Mouse (Mus musculus): ENCODE results near the gene Synpo2l. TPM values are rescaled to one million over a fixed set of nuclear protein-coding genes. Genes with fewer than 3 reads are reported as not detected.

Gene Synpo2l
- polyA plus RNA-seq, 1 experiment from 2014 or later = 0.26 TPM

DNA sequence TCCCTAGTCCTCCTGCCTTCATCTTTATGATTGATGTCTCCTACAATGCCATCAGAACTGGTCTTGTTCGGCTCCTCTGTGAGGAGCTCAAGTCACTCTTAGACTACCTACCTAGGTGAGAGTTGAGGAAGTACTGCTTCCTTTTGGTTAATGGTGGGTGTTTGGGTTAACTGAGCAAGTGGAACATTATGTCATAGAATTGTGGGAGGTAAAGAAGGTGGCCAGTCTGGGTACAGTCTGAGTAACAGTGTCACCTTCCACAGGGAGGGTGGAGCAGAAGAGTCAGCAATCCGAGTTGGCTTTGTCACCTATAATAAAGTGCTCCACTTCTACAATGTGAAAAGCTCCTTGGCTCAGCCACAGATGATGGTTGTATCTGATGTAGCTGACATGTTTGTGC lies 20.9 kb upstream of the Synpo2l start:
- H3K4me3 ChIP-seq (ENCODE audit: low read length) = no peak overlapping the region
- H3K9me3 ChIP-seq (ENCODE audit: control insufficient read depth, low read length) = no peaks in the 10 kb centered on the region
- H3K9ac ChIP-seq (ENCODE audit: low read depth, low read length) = no peak overlapping the region
- WGBS = 80% methylated on average over 2 of the region's 2 CpGs
- no peaks in the 10 kb centered on the region for H3K27me3 ChIP-seq (ENCODE audit: control insufficient read depth, insufficient read depth, low read length)
- H3K27ac ChIP-seq (ENCODE audit: low read depth, low read length) = no peak overlapping the region
- H3K36me3 ChIP-seq (ENCODE audit: control insufficient read depth, insufficient read depth, low read length) = peaks cover 99% of the 10 kb centered on the region
- H3K4me1 ChIP-seq (ENCODE audit: control insufficient read depth, insufficient read depth, low read length) = peaks cover 1% of the 10 kb centered on the region; the same call in 1 of the 2 replicates
- no peak for ATAC-seq (ENCODE audit: low FRiP score, low TSS enrichment)
- no peak overlapping the region for H3K4me2 ChIP-seq (replicated peaks; ENCODE audit: low read depth, low read length)

DNA sequence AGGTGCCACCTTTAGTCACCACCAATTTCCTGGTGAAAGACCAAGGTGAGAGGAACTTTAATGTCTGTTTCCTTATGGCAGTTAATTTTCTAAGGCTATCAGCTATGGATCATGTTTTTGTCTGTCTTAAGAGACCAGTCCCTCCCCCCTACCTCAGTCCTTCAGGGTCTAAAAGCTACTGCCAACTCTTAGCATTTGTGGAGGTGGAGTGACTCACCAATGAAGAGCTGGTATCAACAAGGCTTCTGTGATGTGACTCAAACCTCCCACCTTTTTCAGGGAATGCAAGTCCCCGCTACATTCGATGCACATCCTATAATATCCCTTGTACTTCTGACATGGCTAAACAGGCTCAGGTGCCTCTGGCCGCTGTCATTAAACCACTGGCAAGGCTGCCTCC lies 18.4 kb upstream of the Synpo2l start:
- ATAC-seq (ENCODE audit: low FRiP score, low TSS enrichment) = no peak
- Histone ChIP-seq H3K9me3 (ENCODE audit: control insufficient read depth, low read length) (no peaks in the 10 kb centered on the region), H3K27me3 (ENCODE audit: control insufficient read depth, insufficient read depth, low read length) (no peaks in the 10 kb centered on the region), H3K4me1 (ENCODE audit: control insufficient read depth, insufficient read depth, low read length) (no peaks in the 10 kb centered on the region), H3K9ac (ENCODE audit: low read depth, low read length) (no peak overlapping the region), H3K4me2 (replicated peaks; ENCODE audit: low read depth, low read length) (no peak overlapping the region), H3K4me3 (ENCODE audit: low read length) (no peak overlapping the region), H3K27ac (ENCODE audit: low read depth, low read length) (no peak overlapping the region), H3K36me3 (ENCODE audit: control insufficient read depth, insufficient read depth, low read length) (peaks cover 99% of the 10 kb centered on the region)
- 97% methylated on average over 3 of the region's 3 CpGs for WGBS

DNA sequence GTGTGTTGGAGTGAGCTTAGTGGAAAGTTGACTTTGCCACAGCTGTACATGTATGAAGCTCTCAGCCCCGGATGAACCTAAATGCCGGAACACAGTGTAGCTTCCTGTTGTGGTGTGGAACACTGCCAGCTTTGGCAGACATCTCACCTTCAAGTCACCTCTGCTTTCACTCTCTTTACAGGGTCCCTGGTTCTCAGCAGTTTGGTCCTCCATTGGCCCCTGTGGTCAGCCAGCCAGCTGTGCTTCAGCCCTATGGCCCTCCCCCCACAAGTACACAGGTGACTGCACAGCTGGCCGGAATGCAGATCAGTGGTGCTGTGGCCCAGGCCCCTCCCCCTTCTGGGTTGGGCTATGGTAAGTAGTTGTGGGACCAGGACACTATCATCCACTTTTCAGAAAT lies 14.3 kb upstream of the Synpo2l start:
- WGBS = 70% methylated on average over 3 of the region's 3 CpGs
- no peaks in the 10 kb centered on the region for H3K9me3 ChIP-seq (ENCODE audit: control insufficient read depth, low read length)
- no peak overlapping the region for H3K4me2 ChIP-seq (replicated peaks; ENCODE audit: low read depth, low read length)
- no peak overlapping the region for H3K27ac ChIP-seq (ENCODE audit: low read depth, low read length)
- no peaks in the 10 kb centered on the region for H3K4me1 ChIP-seq (ENCODE audit: control insufficient read depth, insufficient read depth, low read length)
- H3K4me3 ChIP-seq (ENCODE audit: low read length) = no peak overlapping the region
- H3K36me3 ChIP-seq (ENCODE audit: control insufficient read depth, insufficient read depth, low read length) = peaks cover 98% of the 10 kb centered on the region
- ATAC-seq (ENCODE audit: low FRiP score, low TSS enrichment) = no peak
- no peak overlapping the region for H3K9ac ChIP-seq (ENCODE audit: low read depth, low read length)
- H3K27me3 ChIP-seq (ENCODE audit: control insufficient read depth, insufficient read depth, low read length) = no peaks in the 10 kb centered on the region

DNA sequence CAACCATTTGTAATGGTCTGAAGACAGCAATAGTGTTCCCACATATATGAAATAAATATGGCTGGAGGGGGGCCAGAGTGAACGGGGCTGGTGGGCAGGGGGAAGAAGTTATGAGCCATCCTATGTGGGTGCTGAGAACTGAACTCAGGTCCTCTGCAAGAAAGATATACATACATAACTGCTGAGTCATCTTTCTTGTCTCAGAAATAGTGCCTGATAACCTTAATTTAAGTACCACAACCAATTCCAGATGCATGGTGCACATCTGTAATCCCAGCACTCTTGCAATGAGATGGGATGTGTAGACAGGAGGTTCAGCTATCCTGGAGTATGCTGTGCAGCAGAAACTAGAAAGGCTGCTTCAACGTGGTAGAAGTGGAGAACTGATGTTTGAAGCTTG lies 13.6 kb upstream of the Synpo2l start:
- no peak for ATAC-seq (ENCODE audit: low FRiP score, low TSS enrichment)
- no peaks in the 10 kb centered on the region for H3K9me3 ChIP-seq (ENCODE audit: control insufficient read depth, low read length)
- peaks cover 94% of the 10 kb centered on the region for H3K36me3 ChIP-seq (ENCODE audit: control insufficient read depth, insufficient read depth, low read length)
- H3K4me2 ChIP-seq (replicated peaks; ENCODE audit: low read depth, low read length) = no peak overlapping the region
- no peak overlapping the region for H3K27ac ChIP-seq (ENCODE audit: low read depth, low read length)
- WGBS = 93% methylated on average over 2 of the region's 2 CpGs
- H3K4me3 ChIP-seq (ENCODE audit: low read length) = no peak overlapping the region
- no peak overlapping the region for H3K9ac ChIP-seq (ENCODE audit: low read depth, low read length)
- H3K4me1 ChIP-seq (ENCODE audit: control insufficient read depth, insufficient read depth, low read length) = no peaks in the 10 kb centered on the region
- H3K27me3 ChIP-seq (ENCODE audit: control insufficient read depth, insufficient read depth, low read length) = no peaks in the 10 kb centered on the region

DNA sequence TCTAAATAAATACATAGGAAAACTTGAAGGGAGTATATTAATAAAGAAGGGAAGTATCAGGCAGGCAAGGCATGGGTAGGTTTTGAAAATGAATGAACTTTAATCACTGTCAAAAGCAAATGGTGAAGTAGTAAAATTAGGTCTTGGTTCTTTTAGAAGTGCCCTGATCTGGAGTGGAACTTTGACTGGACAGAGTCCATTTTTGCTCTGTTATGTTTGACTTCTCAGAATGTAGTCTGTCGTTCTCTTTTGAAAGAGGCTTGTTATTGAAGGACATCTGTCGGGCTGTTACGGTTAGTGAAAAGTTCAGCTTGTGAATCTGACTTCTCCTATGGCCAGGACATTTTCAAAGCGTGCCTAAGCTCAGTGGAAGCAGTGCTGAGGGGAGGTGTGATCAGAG lies 9.8 kb upstream of the Synpo2l start:
- Histone ChIP-seq H3K27me3 (ENCODE audit: control insufficient read depth, insufficient read depth, low read length) (no peaks in the 10 kb centered on the region), H3K9me3 (ENCODE audit: control insufficient read depth, low read length) (no peaks in the 10 kb centered on the region), H3K4me2 (replicated peaks; ENCODE audit: low read depth, low read length) (no peak overlapping the region), H3K27ac (ENCODE audit: low read depth, low read length) (no peak overlapping the region), H3K4me1 (ENCODE audit: control insufficient read depth, insufficient read depth, low read length) (peaks cover 8% of the 10 kb centered on the region; the same call in 1 of the 2 replicates), H3K36me3 (ENCODE audit: control insufficient read depth, insufficient read depth, low read length) (peaks cover 67% of the 10 kb centered on the region), H3K9ac (ENCODE audit: low read depth, low read length) (no peak overlapping the region), H3K4me3 (ENCODE audit: low read length) (no peak overlapping the region)
- 96% methylated on average over 4 of the region's 4 CpGs for WGBS
- no peak for ATAC-seq (ENCODE audit: low FRiP score, low TSS enrichment)

DNA sequence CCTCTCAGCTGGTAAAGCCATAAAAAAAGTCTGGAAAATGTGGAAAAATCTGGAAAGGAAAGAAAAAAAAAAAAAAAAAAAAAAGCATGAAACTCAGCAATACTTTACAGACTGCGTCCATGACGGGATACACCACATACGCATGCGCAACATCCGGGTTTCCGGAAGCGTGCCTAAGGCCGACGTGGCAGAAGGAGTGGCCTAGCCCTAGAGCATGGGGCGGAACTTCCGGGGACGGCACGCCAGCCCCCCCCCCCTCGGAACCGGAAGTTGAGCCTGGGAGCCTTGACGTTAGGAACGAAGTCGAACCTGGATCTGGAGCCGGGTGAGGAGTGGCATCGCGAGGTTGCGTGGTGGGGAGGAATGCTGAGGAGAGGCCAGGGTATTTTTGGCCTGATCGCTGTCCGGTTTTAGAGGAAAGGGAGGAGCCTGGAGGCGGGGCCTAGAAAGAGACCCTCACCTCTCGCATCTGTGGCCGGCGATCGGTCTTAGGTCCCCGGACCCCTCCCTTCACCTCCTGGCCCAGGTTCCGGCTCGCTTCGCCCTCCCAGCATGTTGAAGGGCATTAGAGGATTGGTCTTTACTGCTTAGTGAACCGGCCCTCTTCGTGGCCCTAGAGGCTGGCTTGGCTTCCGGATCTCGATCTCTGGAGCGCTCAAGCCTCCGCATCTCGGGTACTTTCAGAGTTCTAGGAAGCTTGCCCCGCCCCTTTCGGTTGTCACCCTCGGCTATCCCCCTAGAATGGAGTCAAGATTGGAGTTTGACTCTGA lies 6.1 kb upstream of the Synpo2l start, which contains the start of gene Sec24c:
Gene Sec24c, plus strand, starts transcription at position 245 of the 770 bp plus-strand sequence.
- H3K27me3 ChIP-seq (ENCODE audit: control insufficient read depth, insufficient read depth, low read length) = no peaks in the 10 kb centered on the region
- 2% methylated on average over 43 of the region's 43 CpGs for WGBS
- peak; percentile 97 for ATAC-seq (ENCODE audit: low FRiP score, low TSS enrichment)

DNA sequence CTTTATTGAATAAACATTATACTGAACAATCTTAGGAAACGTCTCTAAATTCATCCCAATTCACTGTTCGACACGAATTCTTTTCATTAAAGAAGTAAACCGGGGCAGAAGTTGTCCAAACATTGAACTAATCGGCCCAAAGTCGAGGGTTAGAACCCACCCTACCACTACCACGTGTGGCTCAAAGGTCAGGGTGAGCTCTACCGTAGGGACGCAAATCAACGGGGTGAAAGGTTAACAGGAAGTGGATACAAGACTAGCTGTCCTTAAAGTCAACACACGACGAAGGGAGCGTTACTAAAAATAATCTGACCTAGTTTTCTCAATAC lies 5.5 kb upstream of the Synpo2l start:
- ATAC-seq (ENCODE audit: low FRiP score, low TSS enrichment) = peak; percentile 66
- H3K4me3 ChIP-seq (ENCODE audit: low read length) = peak overlapping the region; percentile 83
- H3K36me3 ChIP-seq (ENCODE audit: control insufficient read depth, insufficient read depth, low read length) = peaks cover 26% of the 10 kb centered on the region
- H3K27me3 ChIP-seq (ENCODE audit: control insufficient read depth, insufficient read depth, low read length) = no peaks in the 10 kb centered on the region
- peak overlapping the region; percentile 97; the same call in 1 of the 2 replicates for H3K27ac ChIP-seq (ENCODE audit: low read depth, low read length)
- 12% methylated on average over 13 of the region's 13 CpGs for WGBS
- no peaks in the 10 kb centered on the region for H3K9me3 ChIP-seq (ENCODE audit: control insufficient read depth, low read length)
- peaks cover 8% of the 10 kb centered on the region; the same call in 1 of the 2 replicates for H3K4me1 ChIP-seq (ENCODE audit: control insufficient read depth, insufficient read depth, low read length)
- peak overlapping the region; percentile 86 for H3K9ac ChIP-seq (ENCODE audit: low read depth, low read length)
- H3K4me2 ChIP-seq (replicated peaks; ENCODE audit: low read depth, low read length) = peak overlapping the region; percentile 62

More for the DNA sequence above, 6.1 kb upstream of the Synpo2l start, which contains the start of gene Sec24c:
- H3K4me1 ChIP-seq (ENCODE audit: control insufficient read depth, insufficient read depth, low read length) = peaks cover 8% of the 10 kb centered on the region; the same call in 1 of the 2 replicates
- H3K4me3 ChIP-seq (ENCODE audit: low read length) = peak within 1 kb of the TSS; percentile 83
- H3K9ac ChIP-seq (ENCODE audit: low read depth, low read length) = peak within 1 kb of the TSS; percentile 86
- H3K27ac ChIP-seq (ENCODE audit: low read depth, low read length) = peak within 1 kb of the TSS; percentile 97
- no peaks in the 10 kb centered on the region for H3K9me3 ChIP-seq (ENCODE audit: control insufficient read depth, low read length)
- H3K4me2 ChIP-seq (replicated peaks; ENCODE audit: low read depth, low read length) = peak within 1 kb of the TSS; percentile 88
- H3K36me3 ChIP-seq (ENCODE audit: control insufficient read depth, insufficient read depth, low read length) = peaks cover 30% of the 10 kb centered on the region

DNA sequence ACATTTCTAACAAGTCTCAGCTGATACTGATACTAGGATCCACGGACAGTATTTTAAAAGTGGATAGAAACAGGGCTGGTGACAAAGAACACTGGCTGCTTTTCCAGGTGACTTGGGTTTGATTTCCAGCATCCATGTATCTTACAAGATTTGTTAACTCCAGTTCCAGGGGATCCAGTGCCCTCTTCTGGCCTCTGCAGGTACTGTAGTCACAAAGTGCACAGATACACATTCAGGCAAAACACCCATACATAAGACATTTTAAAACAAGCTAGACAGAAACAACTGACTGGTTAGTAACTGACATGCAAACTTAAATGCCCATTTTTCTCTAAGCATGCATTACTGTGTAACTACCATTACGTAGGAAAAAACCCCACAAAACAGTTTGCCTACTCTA lies 4.8 kb upstream of the Synpo2l start:
- Histone ChIP-seq H3K27me3 (ENCODE audit: control insufficient read depth, insufficient read depth, low read length) (no peaks in the 10 kb centered on the region), H3K4me1 (ENCODE audit: control insufficient read depth, insufficient read depth, low read length) (peaks cover 8% of the 10 kb centered on the region; the same call in 1 of the 2 replicates), H3K9me3 (ENCODE audit: control insufficient read depth, low read length) (no peaks in the 10 kb centered on the region), H3K27ac (ENCODE audit: low read depth, low read length) (no peak overlapping the region), H3K36me3 (ENCODE audit: control insufficient read depth, insufficient read depth, low read length) (peaks cover 19% of the 10 kb centered on the region), H3K9ac (ENCODE audit: low read depth, low read length) (no peak overlapping the region), H3K4me3 (ENCODE audit: low read length) (no peak overlapping the region), H3K4me2 (replicated peaks; ENCODE audit: low read depth, low read length) (no peak overlapping the region)
- no peak for ATAC-seq (ENCODE audit: low FRiP score, low TSS enrichment)
- 91% methylated on average over 2 of the region's 2 CpGs for WGBS

DNA sequence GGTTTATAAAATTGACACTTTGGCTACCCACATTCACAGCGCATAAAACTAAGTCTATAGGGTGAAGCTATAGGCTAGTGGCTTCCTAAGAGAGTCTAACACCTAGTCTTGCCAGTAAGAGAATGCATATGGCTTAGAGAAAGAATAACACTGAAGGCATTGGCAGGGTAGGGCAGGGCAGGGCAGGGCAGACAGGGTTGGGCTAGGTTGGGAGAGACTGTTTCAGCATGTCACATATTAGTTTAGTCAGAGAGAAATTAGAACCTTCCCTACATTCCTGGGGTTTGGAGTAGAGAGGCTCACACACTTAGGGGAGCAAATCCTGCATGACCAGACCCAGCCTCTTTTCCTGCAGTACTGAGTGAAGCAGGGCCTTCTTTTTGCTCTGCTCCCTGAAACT lies 685 bp downstream of the Synpo2l start:
- 0 out of 2 replicates have a peak, but pooled peaks cover 5% of the 10 kb centered on the region for H3K27me3 ChIP-seq (ENCODE audit: control insufficient read depth, insufficient read depth, low read length)
- H3K36me3 ChIP-seq (ENCODE audit: control insufficient read depth, insufficient read depth, low read length) = no peaks in the 10 kb centered on the region
- H3K4me1 ChIP-seq (ENCODE audit: control insufficient read depth, insufficient read depth, low read length) = no peaks in the 10 kb centered on the region; the same call in 1 of the 2 replicates
- no peak overlapping the region for H3K9ac ChIP-seq (ENCODE audit: low read depth, low read length)
- no peak for ATAC-seq (ENCODE audit: low FRiP score, low TSS enrichment)
- no peak overlapping the region for H3K4me3 ChIP-seq (ENCODE audit: low read length)
- 48% methylated on average over 1 of the region's 1 CpGs for WGBS
- no peak overlapping the region for H3K27ac ChIP-seq (ENCODE audit: low read depth, low read length)
- H3K4me2 ChIP-seq (replicated peaks; ENCODE audit: low read depth, low read length) = no peak overlapping the region
- no peaks in the 10 kb centered on the region for H3K9me3 ChIP-seq (ENCODE audit: control insufficient read depth, low read length)
